Mouse (Mus musculus): ENCODE measurements at regions not wholly inside any gene's neighbourhood (a gene's known extent, or its start where the extent isn't known, plus 50 kb on each side); places are given as distances from the start of the nearest gene placed in this dataset.
A peak's percentile ranks its signal among the peaks of the same experiment; 100 is the strongest.

- Histone ChIP-seq H3K4me1 (ENCODE audit: insufficient read depth) (no peaks in the 10 kb centered on the region), H3K36me3 (ENCODE audit: insufficient read depth) (no peaks in the 10 kb centered on the region), H3K4me2 (no peak overlapping the region), H3K9me3 (ENCODE audit: low read depth, low read length) (no peaks in the 10 kb centered on the region), H3K9ac (no peak overlapping the region), H3K4me3 (ENCODE audit: low read depth, low read length) (no peak overlapping the region), H3K27me3 (ENCODE audit: insufficient read depth, low read length) (no peaks in the 10 kb centered on the region), H3K27ac (ENCODE audit: low read depth) (no peak overlapping the region)
- no peak for ATAC-seq (ENCODE audit: insufficient read depth)
- 62% methylated on average over 3 of the region's 3 CpGs for WGBS
- no peak for DNase-seq
- TF ChIP-seq CTCF (IDR thresholded peaks at IDR 0.05; ENCODE audit: low read depth), result no peak
Measured at GRCm38 (mm10) chr5:68813306-68813705, 528.2 kb downstream of the Kctd8 start.

- Histone ChIP-seq H3K9me3 (ENCODE audit: low read depth, low read length) (no peaks in the 10 kb centered on the region), H3K36me3 (ENCODE audit: insufficient read depth) (no peaks in the 10 kb centered on the region), H3K9ac (no peak overlapping the region), H3K27me3 (ENCODE audit: insufficient read depth, low read length) (no peaks in the 10 kb centered on the region), H3K4me2 (no peak overlapping the region), H3K4me3 (ENCODE audit: low read depth, low read length) (no peak overlapping the region), H3K27ac (ENCODE audit: low read depth) (no peak overlapping the region), H3K4me1 (ENCODE audit: insufficient read depth) (no peaks in the 10 kb centered on the region)
- no peak for TF ChIP-seq CTCF (IDR thresholded peaks at IDR 0.05; ENCODE audit: low read depth)
- no peak for ATAC-seq (ENCODE audit: insufficient read depth)
- DNase-seq, result peak; percentile 5
Measured at GRCm38 (mm10) chr5:68810017-68810416, 531.5 kb downstream of the Kctd8 start.

Measured in lung, embryonic 14.5 days (tissue).